8 mouse cellular contexts compared by ENCODE assay signal in genomic region chr7:67549073-67549561, GRCm38 (mm10).
DNase-seq lines count a peak whose midpoint lies in the region; ATAC-seq and TF ChIP-seq lines count a peak whose summit lies in the region.

No protein-coding gene starts in this region.

- POLR2A ChIA-PET in Patski (lab: Charles Lee): interaction anchor here (0.9 to 1.8 kb wide), 3 partner anchors 17 to 176 kb away, joined by 3 to 6 read pairs (median 5); no protein-coding TSS in a partner anchor

- no peaks in the 10 kb centered on the region for H3K36me3 ChIP-seq in hindbrain, embryonic 12.5 days

- CTCF ChIA-PET in Patski (lab: Charles Lee): interaction anchor here (1.0 to 2.4 kb wide), 10 partner anchors 9 to 305 kb away, joined by 3 to 16 read pairs (median 6); no protein-coding TSS in a partner anchor

- H3K4me3 ChIP-seq in hindbrain, embryonic 12.5 days: no peak overlapping the region

- in situ Hi-C loops in Patski (cut with MboI; ENCODE audit: low pct_unique_long_range_greater_than_20kb): loop anchor here (5.0 kb wide), 3 partner anchors 73 to 307 kb away; partner anchors contain the start of gene Mef2a

- no peak overlapping the region for H3K27ac ChIP-seq in hindbrain, embryonic 12.5 days

- 25% methylated on average over 6 of the region's 6 CpGs for WGBS in hindbrain, embryonic 12.5 days

- peak; percentile 80 for TF ChIP-seq CTCF in Patski (IDR thresholded peaks at IDR 0.05)

- no peaks in the 10 kb centered on the region for H3K27me3 ChIP-seq in Patski
- no peaks in the 10 kb centered on the region for H3K27me3 ChIP-seq in hindbrain, embryonic 12.5 days

- no peaks in the 10 kb centered on the region for H3K9me3 ChIP-seq in hindbrain, embryonic 12.5 days (replicated peaks)

- peak; percentile 64 for DNase-seq in Patski (ENCODE audit: low read depth, low spot score)
- peak; percentile 95 to 96 for DNase-seq in cerebellum, postnatal 14 days
- peak; percentile 41 to 71 for DNase-seq in frontal cortex, postnatal 25 days (ENCODE audit: low spot score in 2 of 2)
- peak; percentile 82 to 85 for DNase-seq in layer of hippocampus, postnatal 10 days (ENCODE audit: low spot score in 2 of 2)
- DNase-seq in lung, postnatal 4 days: peak; percentile 75 to 82
- peak; percentile 47 for DNase-seq in retina, postnatal 7 days (ENCODE audit: low read depth, low spot score)
- DNase-seq in urinary bladder, postnatal 10 days (ENCODE audit: low spot score): peak; percentile 36

- peak; percentile 94 for ATAC-seq in Patski
- ATAC-seq in hindbrain, embryonic 12.5 days (ENCODE audit: low FRiP score): peak; percentile 77; the same call in 1 of the 2 replicates

- 0 out of 2 replicates have a peak, but pooled peaks cover 4% of the 10 kb centered on the region for H3K4me1 ChIP-seq in hindbrain, embryonic 12.5 days

- H3K4me2 ChIP-seq in hindbrain, embryonic 12.5 days (replicated peaks): no peak overlapping the region

- no peak overlapping the region for H3K9ac ChIP-seq in hindbrain, embryonic 12.5 days

Comparison
In these comparisons a context has a peak if more than half of its experiments do, and no peak if none do; other contexts are left out.
1. DNase-seq: peak in every context shown above with its lines; median percentile 96 in cerebellum, postnatal 14 days; 84 in layer of hippocampus, postnatal 10 days; 78 in lung, postnatal 4 days; 64 in Patski; 56 in frontal cortex, postnatal 25 days; 47 in retina, postnatal 7 days; 36 in urinary bladder, postnatal 10 days.